Mouse (Mus musculus): Measurements from ENCODE around the gene Tob2. TPM values are rescaled to one million over a fixed set of nuclear protein-coding genes. Genes with fewer than 3 reads are reported as not detected.

The Tob2 gene
- total and polyA plus RNA-seq, 3 experiments, result 5.6 to 25.3 (median 22.0) TPM

DNA sequence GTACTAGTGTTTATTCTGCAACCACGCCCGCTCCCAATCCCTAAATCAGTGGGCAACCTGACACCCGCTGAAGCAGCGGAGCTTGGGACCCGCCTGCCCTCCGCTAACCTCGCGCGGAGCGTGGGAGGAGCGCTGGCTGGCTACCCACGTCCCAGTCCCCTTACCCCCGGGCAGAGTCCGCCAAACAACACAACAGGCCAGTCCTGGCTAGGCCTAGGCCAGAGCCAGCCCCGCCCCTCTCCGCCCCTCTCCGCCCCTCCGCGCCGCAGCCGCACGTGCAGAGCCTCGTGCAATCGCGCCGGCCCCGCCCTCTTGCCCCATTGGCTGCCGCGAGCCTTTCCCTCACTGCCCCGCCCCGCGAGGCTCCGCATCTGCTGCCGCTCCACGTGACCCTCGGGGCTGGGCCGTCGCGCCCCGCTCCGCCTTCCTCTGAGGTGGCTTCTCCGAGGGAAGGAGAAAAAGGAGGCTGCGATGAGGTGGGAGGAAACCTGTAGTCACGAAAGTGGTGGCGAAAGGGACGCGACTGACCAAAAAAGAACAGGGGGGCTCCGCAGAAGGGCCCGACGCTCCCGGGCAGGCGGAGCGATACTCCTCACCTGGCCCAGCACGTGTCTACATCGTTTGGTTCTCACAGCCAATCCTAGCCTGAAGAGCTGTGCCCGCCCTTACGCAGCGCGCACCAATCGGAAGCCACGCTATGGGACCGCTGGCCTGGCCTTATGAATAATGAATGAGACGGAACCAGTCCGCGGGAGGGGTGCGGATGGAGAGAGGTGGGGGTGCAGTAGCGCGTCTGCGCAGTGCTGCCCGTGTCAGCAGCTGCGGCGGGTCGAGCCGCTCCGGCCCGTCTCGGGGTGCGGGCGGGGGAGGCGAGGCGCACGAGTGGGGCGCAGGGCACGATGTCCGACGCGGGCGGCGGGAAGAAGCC is 47.7 kb downstream of the Tob2 start (continued):
- TF ChIP-seq CHD2 (IDR thresholded peaks at IDR 0.05; ENCODE audit: low read length), result peak; percentile 67; the same call in 1 of the 2 replicates
- peak; percentile 80 for TF ChIP-seq MAZ (IDR thresholded peaks at IDR 0.05; ENCODE audit: low read depth, low read length)
- TF ChIP-seq BHLHE40 (IDR thresholded peaks at IDR 0.05; ENCODE audit: low read depth, low read length), result peak; percentile 98
- no peak for TF ChIP-seq UBTF (IDR thresholded peaks at IDR 0.05; ENCODE audit: low read depth, low read length)
- 0 out of 2 replicates have a peak, but pooled peaks have one; percentile 45 for TF ChIP-seq E2F4 (IDR thresholded peaks at IDR 0.05; ENCODE audit: insufficient replicate concordance, low read depth, low read length)
- TF ChIP-seq SMC3 (IDR thresholded peaks at IDR 0.05; ENCODE audit: low read depth, low read length), result no peak
- TF ChIP-seq HCFC1 (IDR thresholded peaks at IDR 0.05; ENCODE audit: low read depth, low read length), result no peak
- TF ChIP-seq USF1 (IDR thresholded peaks at IDR 0.05; ENCODE audit: low read depth, low read length), result peak; percentile 93
- no peak for TF ChIP-seq CHD1 (IDR thresholded peaks at IDR 0.05; ENCODE audit: low read depth, low read length)
- TF ChIP-seq PAX5 (IDR thresholded peaks at IDR 0.05; ENCODE audit: low read length), result no peak
- TF ChIP-seq NELFE (IDR thresholded peaks at IDR 0.05; ENCODE audit: low read depth, low read length), result no peak; the same call in 1 of the 2 replicates
- 0 out of 2 replicates have a peak, but pooled peaks have one; percentile 26 for TF ChIP-seq MEF2A (IDR thresholded peaks at IDR 0.05; ENCODE audit: borderline replicate concordance, low read depth, low read length)
- no peak for TF ChIP-seq EP300 (IDR thresholded peaks at IDR 0.05; ENCODE audit: low read length)
- TF ChIP-seq USF2 (conservative IDR thresholded peaks at IDR 0.05; ENCODE audit: low read depth, low read length), result peak; percentile 87

DNA sequence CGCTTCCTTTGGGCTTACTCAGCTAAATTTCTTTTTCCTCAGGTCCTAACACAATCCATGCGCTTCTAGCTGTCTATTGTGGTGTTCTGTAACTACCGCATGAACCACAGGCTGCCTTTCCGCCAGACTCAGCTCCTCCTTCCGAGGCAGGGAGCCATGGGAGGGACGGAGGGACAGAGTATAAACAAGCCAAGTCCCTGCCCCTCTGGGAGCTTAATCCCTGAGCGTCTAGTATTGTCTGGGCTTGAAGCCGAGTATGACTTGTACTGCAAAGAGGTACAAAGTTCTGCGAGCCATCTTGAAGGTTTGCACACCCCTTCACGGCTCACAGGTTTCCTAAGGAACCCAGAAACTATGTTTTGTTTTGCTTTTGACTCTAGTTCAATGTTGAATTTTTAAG is 48.4 kb downstream of the Tob2 start:
- H3K4me3 ChIP-seq (replicated peaks in 1 of 3; ENCODE audit: low read depth in 2 of 3, low read length in 2 of 3, poor library complexity in 1 of 3), result peak overlapping the region; percentile 64 to 82 (median 68)
- H3K27me3 ChIP-seq (replicated peaks), result peaks cover 42% of the 10 kb centered on the region
- H3K4me1 ChIP-seq (ENCODE audit: control insufficient read depth in 1 of 2, insufficient read depth in 2 of 2), result peaks cover 4 to 19% of the 10 kb centered on the region in 2 experiments
- DNase-seq (ENCODE audit: extremely low read depth), result peak; percentile 64
- H3K79me2 ChIP-seq (replicated peaks; ENCODE audit: control insufficient read depth, extremely low read depth, insufficient read depth, poor library complexity, severe bottlenecking), result peaks cover 9% of the 10 kb centered on the region; the same call in 1 of the 2 replicates
- peaks cover 3 to 12% of the 10 kb centered on the region in 2 experiments for H3K36me3 ChIP-seq (replicated peaks in 1 of 2; ENCODE audit: control insufficient read depth in 1 of 2, insufficient read depth in 1 of 2, low read length in 1 of 2)
- in situ Hi-C loops (cut with MboI; ENCODE audit: low pct_ligation_motif_present, low pct_unique_long_range_greater_than_20kb, low sequenced_read_pairs), result no loop called here
- TF ChIP-seq PAX5 (IDR thresholded peaks at IDR 0.05; ENCODE audit: low read length) (no peak), POLR2A (IDR thresholded peaks at IDR 0.05; ENCODE audit: low read depth, low read length) (no peak), MAX (IDR thresholded peaks at IDR 0.05; ENCODE audit: low read length) (no peak)
- peak overlapping the region; percentile 67 for H3K4me2 ChIP-seq (ENCODE audit: insufficient read depth, low read depth, poor library complexity, severe bottlenecking)
- no peak overlapping the region for H3K27ac ChIP-seq (ENCODE audit: insufficient read depth, low read depth)
- dilution Hi-C loops (cut with MboI; ENCODE audit: extremely low pct_ligation_motif_present, extremely low pct_unique_long_range_greater_than_20kb, low sequenced_read_pairs), result no loop called here
- peak overlapping the region; percentile 75 for H3K9ac ChIP-seq (ENCODE audit: insufficient read depth, low read depth)
- H3K9me3 ChIP-seq (replicated peaks; ENCODE audit: low read length), result no peaks in the 10 kb centered on the region

DNA sequence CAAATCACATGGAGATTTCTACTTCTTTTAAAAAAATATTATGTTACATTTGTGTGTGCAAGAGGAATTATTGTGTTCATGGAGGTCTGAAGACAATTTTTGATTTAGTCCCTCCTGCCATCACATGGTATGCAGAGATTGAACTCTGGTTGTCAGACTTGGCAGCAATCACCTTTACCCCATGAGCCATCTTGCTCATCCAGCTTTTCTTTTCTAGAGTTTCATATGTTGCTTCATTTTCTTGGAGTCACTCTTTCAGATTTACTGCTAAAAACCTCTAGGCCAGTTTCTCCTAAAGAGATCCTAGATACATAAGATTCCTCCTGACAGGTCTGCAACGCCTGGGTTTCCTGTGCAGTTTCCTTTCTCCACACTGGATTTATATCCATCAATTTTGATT is 49.0 kb downstream of the Tob2 start:
- Histone ChIP-seq H3K27me3 (replicated peaks) (peaks cover 42% of the 10 kb centered on the region), H3K27ac (ENCODE audit: insufficient read depth, low read depth) (no peak overlapping the region), H3K9me3 (replicated peaks; ENCODE audit: low read length) (no peaks in the 10 kb centered on the region), H3K9ac (ENCODE audit: insufficient read depth, low read depth) (peak overlapping the region; percentile 75), H3K4me3 (replicated peaks in 1 of 3; ENCODE audit: low read depth in 2 of 3, low read length in 2 of 3, poor library complexity in 1 of 3) (peak overlapping the region in 1 of 3 experiments; percentile 12), H3K36me3 (replicated peaks in 1 of 2; ENCODE audit: control insufficient read depth in 1 of 2, insufficient read depth in 1 of 2, low read length in 1 of 2) (peaks cover 0 to 6% of the 10 kb centered on the region in 2 experiments), H3K4me1 (ENCODE audit: control insufficient read depth in 1 of 2, insufficient read depth in 2 of 2) (peaks cover 4 to 19% of the 10 kb centered on the region in 2 experiments), H3K79me2 (replicated peaks; ENCODE audit: control insufficient read depth, extremely low read depth, insufficient read depth, poor library complexity, severe bottlenecking) (peaks cover 9% of the 10 kb centered on the region; the same call in 1 of the 2 replicates), H3K4me2 (ENCODE audit: insufficient read depth, low read depth, poor library complexity, severe bottlenecking) (peak overlapping the region; percentile 67; the same call in 1 of the 2 replicates)
- in situ Hi-C loops (cut with MboI; ENCODE audit: low pct_ligation_motif_present, low pct_unique_long_range_greater_than_20kb, low sequenced_read_pairs) (no loop called here), dilution Hi-C loops (cut with MboI; ENCODE audit: extremely low pct_ligation_motif_present, extremely low pct_unique_long_range_greater_than_20kb, low sequenced_read_pairs) (no loop called here)
- DNase-seq (ENCODE audit: extremely low read depth), result no peak
- TF ChIP-seq TCF12 (IDR thresholded peaks at IDR 0.05; ENCODE audit: low read depth, low read length), result no peak
- no peak for TF ChIP-seq USF1 (IDR thresholded peaks at IDR 0.05; ENCODE audit: low read depth, low read length)
- TF ChIP-seq E2F4 (IDR thresholded peaks at IDR 0.05; ENCODE audit: insufficient replicate concordance, low read depth, low read length), result no peak
- TF ChIP-seq USF2 (conservative IDR thresholded peaks at IDR 0.05; ENCODE audit: low read depth, low read length), result no peak
- no peak for TF ChIP-seq CHD1 (IDR thresholded peaks at IDR 0.05; ENCODE audit: low read depth, low read length)
- TF ChIP-seq EP300 (IDR thresholded peaks at IDR 0.05; ENCODE audit: low read length), result no peak
- no peak for TF ChIP-seq POLR2AphosphoS2 (IDR thresholded peaks at IDR 0.05; ENCODE audit: low read depth, low read length)
- no peak for TF ChIP-seq SMC3 (IDR thresholded peaks at IDR 0.05; ENCODE audit: low read depth, low read length)
- TF ChIP-seq MAFK (IDR thresholded peaks at IDR 0.05; ENCODE audit: insufficient replicate concordance, low read length), result no peak
- no peak for TF ChIP-seq POLR2A (IDR thresholded peaks at IDR 0.05; ENCODE audit: low read depth, low read length)
- TF ChIP-seq PAX5 (IDR thresholded peaks at IDR 0.05; ENCODE audit: low read length), result no peak
- TF ChIP-seq MXI1 (IDR thresholded peaks at IDR 0.05; ENCODE audit: low read depth, low read length), result no peak

Measured in CH12.LX (cell line).